Mouse (Mus musculus) CH12.LX (cell line): Measurements from ENCODE around the gene Unc5cl. TPM values are rescaled to one million over a fixed set of nuclear protein-coding genes. Genes with fewer than 3 reads are reported as not detected.

Experiments
- DNase-seq: peaks from one replicate; pipeline ENCODE4 v3.0.0-alpha.2; 2013; ENCODE audit errors: extremely low read depth
- H3K27ac ChIP-seq: 2 replicates; pipeline ENCODE4 v1.5.1; 2012; ENCODE audit warnings: low read depth, mild to moderate bottlenecking, control low read depth, moderate library complexity; ENCODE audit not compliant: insufficient read depth
- H3K27me3 ChIP-seq: replicated peaks from 2 replicates; pipeline ENCODE3; 2012; ENCODE audit warnings: inconsistent platforms
- H3K36me3 ChIP-seq, 2 experiments: replicated peaks in 1 of 2; 2 replicates each; pipeline versions ENCODE3 to v1.6.1; 2012; ENCODE audit warnings: inconsistent platforms in 1 of 2, low read length in 1 of 2, mild to moderate bottlenecking in 1 of 2, mixed read lengths in 1 of 2, moderate library complexity in 1 of 2; ENCODE audit not compliant: control insufficient read depth in 1 of 2, insufficient read depth in 1 of 2
- H3K4me1 ChIP-seq, 2 experiments: 2 replicates each; pipeline ENCODE4 v1.6.1; 2012; ENCODE audit warnings: inconsistent platforms in 1 of 2, moderate library complexity in 1 of 2; ENCODE audit not compliant: insufficient read depth in 2 of 2, control insufficient read depth in 1 of 2
- H3K4me2 ChIP-seq: 2 replicates; pipeline ENCODE4 v1.6.1; 2012; ENCODE audit warnings: low read depth, mild to moderate bottlenecking, control low read depth; ENCODE audit not compliant: poor library complexity, insufficient read depth, severe bottlenecking
- H3K4me3 ChIP-seq, 3 experiments: fragments of 150-350 bp in 1 of 3; sonication (generic) in 1 of 3; replicated peaks in 1 of 3; 2 replicates each; pipeline versions ENCODE3 to v1.5.1; 2011 to 2012; ENCODE audit warnings: low read depth in 2 of 3, low read length in 2 of 3, mild to moderate bottlenecking in 2 of 3, moderate library complexity in 2 of 3, control low read depth in 1 of 3, improper control_type of control experiment in 1 of 3, inconsistent platforms in 1 of 3, mixed read lengths in 1 of 3; ENCODE audit not compliant: poor library complexity in 1 of 3
- H3K79me2 ChIP-seq: replicated peaks from 2 replicates; pipeline ENCODE4 v1.6.1; 2012; ENCODE audit warnings: mild to moderate bottlenecking, moderate library complexity; ENCODE audit not compliant: control insufficient read depth, poor library complexity, insufficient read depth, severe bottlenecking; ENCODE audit errors: extremely low read depth
- H3K9ac ChIP-seq: 2 replicates; pipeline ENCODE4 v1.6.1; 2012; ENCODE audit warnings: low read depth, mild to moderate bottlenecking, control low read depth, moderate library complexity; ENCODE audit not compliant: insufficient read depth
- H3K9me3 ChIP-seq: replicated peaks from 2 replicates; pipeline ENCODE3; 2012; ENCODE audit warnings: low read length, inconsistent platforms, mixed read lengths
- CTCF ChIP-seq, 2 experiments: IDR thresholded peaks in 1 of 2; conservative IDR thresholded peaks in 1 of 2; 2 replicates each; pipeline ENCODE4 v1.5.1; 2011 to 2012; ENCODE audit warnings: low read depth in 2 of 2, low read length in 2 of 2, improper control_type of control experiment in 1 of 2, inconsistent platforms in 1 of 2, mild to moderate bottlenecking in 1 of 2, moderate library complexity in 1 of 2
- E2F4 ChIP-seq: IDR thresholded peaks from 2 replicates; pipeline ENCODE4 v1.6.1; 2011; ENCODE audit warnings: low read depth, low read length, improper control_type of control experiment; ENCODE audit not compliant: insufficient replicate concordance
- ELF1 ChIP-seq: IDR thresholded peaks from 2 replicates; pipeline ENCODE4 v1.6.1; 2014; ENCODE audit warnings: low read depth, mild to moderate bottlenecking, inconsistent platforms, low read length, improper control_type of control experiment
- GABPA ChIP-seq: IDR thresholded peaks from 2 replicates; pipeline ENCODE4 v1.6.1; 2012; ENCODE audit warnings: low read depth, low read length, improper control_type of control experiment, inconsistent platforms; ENCODE audit not compliant: insufficient replicate concordance
- HCFC1 ChIP-seq: IDR thresholded peaks from 2 replicates; pipeline ENCODE4 v1.6.1; 2012; ENCODE audit warnings: low read depth, mild to moderate bottlenecking, inconsistent platforms, low read length, improper control_type of control experiment
- IRF4 ChIP-seq: IDR thresholded peaks from 2 replicates; pipeline ENCODE4 v1.6.1; 2014; ENCODE audit warnings: low read depth, mild to moderate bottlenecking, inconsistent platforms, low read length, improper control_type of control experiment
- MAX ChIP-seq: IDR thresholded peaks from 2 replicates; pipeline ENCODE4 v1.6.1; 2011; ENCODE audit warnings: low read length, improper control_type of control experiment
- MEF2A ChIP-seq: IDR thresholded peaks from 2 replicates; pipeline ENCODE4 v1.6.1; 2014; ENCODE audit warnings: low read depth, mild to moderate bottlenecking, inconsistent platforms, low read length, improper control_type of control experiment, borderline replicate concordance
- MYC ChIP-seq: IDR thresholded peaks from 2 replicates; pipeline ENCODE4 v1.6.1; 2011; ENCODE audit warnings: low read depth, mild to moderate bottlenecking, improper control_type of control experiment, low read length
- NELFE ChIP-seq: IDR thresholded peaks from 2 replicates; pipeline ENCODE4 v1.6.1; 2011; ENCODE audit warnings: low read depth, low read length, improper control_type of control experiment
- NRF1 ChIP-seq: IDR thresholded peaks from 2 replicates; pipeline ENCODE4 v1.6.1; 2014; ENCODE audit warnings: low read depth, mild to moderate bottlenecking, inconsistent platforms, low read length, improper control_type of control experiment, moderate library complexity
- POLR2A ChIP-seq: IDR thresholded peaks from 2 replicates; pipeline ENCODE4 v1.6.1; 2011; ENCODE audit warnings: low read depth, mild to moderate bottlenecking, improper control_type of control experiment, low read length
- RAD21 ChIP-seq: IDR thresholded peaks from 2 replicates; pipeline ENCODE4 v1.6.1; 2011; ENCODE audit warnings: low read depth, mild to moderate bottlenecking, low read length, improper control_type of control experiment, moderate library complexity
- SMC3 ChIP-seq: IDR thresholded peaks from 2 replicates; pipeline ENCODE4 v1.6.1; 2011; ENCODE audit warnings: low read depth, low read length, improper control_type of control experiment
- TCF12 ChIP-seq: IDR thresholded peaks from 2 replicates; pipeline ENCODE4 v1.6.1; 2014; ENCODE audit warnings: low read depth, mild to moderate bottlenecking, inconsistent platforms, low read length, improper control_type of control experiment
- UBTF ChIP-seq: IDR thresholded peaks from 2 replicates; pipeline ENCODE4 v1.6.1; 2012; ENCODE audit warnings: low read depth, mild to moderate bottlenecking, inconsistent platforms, low read length, improper control_type of control experiment, moderate library complexity
- USF2 ChIP-seq: conservative IDR thresholded peaks from 2 replicates; pipeline ENCODE4 v1.6.1; 2011; ENCODE audit warnings: low read depth, low read length, improper control_type of control experiment
- ZC3H11A ChIP-seq: IDR thresholded peaks from 2 replicates; pipeline ENCODE4 v1.6.1; 2012; ENCODE audit warnings: low read depth, mild to moderate bottlenecking, inconsistent platforms, low read length, improper control_type of control experiment
- ZKSCAN1 ChIP-seq: IDR thresholded peaks from 2 replicates; pipeline ENCODE4 v1.6.1; 2012; ENCODE audit warnings: low read depth, inconsistent platforms, low read length, improper control_type of control experiment, borderline replicate concordance
- ZMIZ1 ChIP-seq: IDR thresholded peaks from 2 replicates; pipeline ENCODE4 v1.6.1; 2012; ENCODE audit warnings: low read depth, mild to moderate bottlenecking, inconsistent platforms, low read length, improper control_type of control experiment
- ZNF384 ChIP-seq: IDR thresholded peaks from 2 replicates; pipeline ENCODE4 v1.6.1; 2012; ENCODE audit warnings: low read depth, low read length, improper control_type of control experiment, inconsistent platforms
- dilution Hi-C: fragments of 300-500 bp; cut with MboI; formaldehyde crosslinking; loops from 2 replicates; pipeline ENCODE4 v1.14.3; 2020; ENCODE audit warnings: low sequenced_read_pairs; ENCODE audit not compliant: extremely low pct_unique_long_range_greater_than_20kb, extremely low pct_ligation_motif_present
- in situ Hi-C: fragments of 300-500 bp; cut with MboI; formaldehyde crosslinking; loops from 3 replicates; pipeline ENCODE4 v1.14.3; 2019; ENCODE audit warnings: low sequenced_read_pairs, low pct_ligation_motif_present, low pct_unique_long_range_greater_than_20kb, mixed read lengths
- polyA plus RNA-seq: library from polyadenylated mRNA; unstranded; fragments of >175 nt; gene quantifications from 2 replicates; pipeline ENCODE4 v1.2.1, GENCODE M21; 2012; ENCODE audit warnings: low read depth; ENCODE audit not compliant: insufficient read length
- total RNA-seq, 2 experiments: library from RNA; depleted of rRNA; stranded (reverse); fragments of 300-350 nt in 1 of 2; fragments of >200 nt in 1 of 2; gene quantifications; 2 replicates each; pipeline ENCODE4 v1.2.3; 2012 to 2014

Unc5cl gene
- total and polyA plus RNA-seq, 3 experiments: 0.09 to 0.21 TPM; not detected in 1

DNA sequence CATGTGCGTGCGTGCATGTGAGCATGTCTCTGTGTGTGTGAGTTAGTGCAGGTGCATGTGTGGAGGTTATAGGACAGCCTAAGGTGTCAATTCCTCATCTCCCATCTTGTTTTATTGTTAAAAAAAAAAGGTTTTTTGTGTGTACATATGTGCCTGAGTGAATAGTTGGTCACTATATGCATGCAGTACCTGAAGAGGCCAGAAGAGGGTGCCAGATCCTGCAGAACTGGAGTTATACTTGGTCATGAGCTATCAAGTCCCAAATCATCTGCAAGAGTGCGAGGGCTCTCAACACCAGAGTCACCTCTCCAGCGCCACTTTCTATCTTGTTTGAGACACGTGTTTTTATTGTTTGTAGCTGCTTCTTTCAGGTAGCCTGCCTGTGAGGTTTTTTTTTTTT lies 83.6 kb downstream of the Unc5cl start:
- no peaks in the 10 kb centered on the region for H3K4me1 ChIP-seq
- no peak overlapping the region for H3K27ac ChIP-seq
- in situ Hi-C loops: no loop called here
- H3K36me3 ChIP-seq: no peaks in the 10 kb centered on the region
- H3K79me2 ChIP-seq: no peaks in the 10 kb centered on the region
- H3K9ac ChIP-seq: no peak overlapping the region
- H3K27me3 ChIP-seq: no peaks in the 10 kb centered on the region
- TF ChIP-seq CTCF (conservative IDR thresholded peaks at IDR 0.05 in 1 of 2, IDR thresholded peaks at IDR 0.05 in 1 of 2; ENCODE audit: low read depth in 2 of 2, low read length in 2 of 2) (peak; percentile 40 to 51; a peak in 3 of 4 replicates), IRF4 (no peak), GABPA (no peak), RAD21 (peak; percentile 43)
- TF ChIP-seq, all 38 proteins: peak for 2
- Histone ChIP-seq H3K4me2 (no peak overlapping the region), H3K4me3 (no peak overlapping the region), H3K9me3 (peaks cover 41% of the 10 kb centered on the region)
- peak; percentile 27 for DNase-seq
- dilution Hi-C loops: no loop called here

GRCm38 (mm10) chr17:48539326-48539725 lies 84.6 kb downstream of the Unc5cl start:
- H3K4me2 ChIP-seq: no peak overlapping the region
- peaks cover 41% of the 10 kb centered on the region for H3K9me3 ChIP-seq
- no peaks in the 10 kb centered on the region for H3K36me3 ChIP-seq
- no peak for DNase-seq
- H3K79me2 ChIP-seq: no peaks in the 10 kb centered on the region
- no peaks in the 10 kb centered on the region for H3K4me1 ChIP-seq
- TF ChIP-seq MAX (no peak), UBTF (no peak), POLR2A (no peak), MYC (no peak), SMC3 (no peak), E2F4 (no peak), ZKSCAN1 (no peak), USF2 (no peak), NRF1 (no peak), ZNF384 (no peak), NELFE (no peak), ZC3H11A (no peak), ELF1 (no peak), HCFC1 (no peak), MEF2A (no peak), RAD21 (no peak), CTCF (conservative IDR thresholded peaks at IDR 0.05 in 1 of 2, IDR thresholded peaks at IDR 0.05 in 1 of 2; ENCODE audit: low read depth in 2 of 2, low read length in 2 of 2) (no peak), TCF12 (no peak), ZMIZ1 (no peak)
- TF ChIP-seq, all 38 proteins: peak for 0
- in situ Hi-C loops: no loop called here
- no peak overlapping the region for H3K4me3 ChIP-seq
- no peaks in the 10 kb centered on the region for H3K27me3 ChIP-seq
- dilution Hi-C loops: no loop called here
- no peak overlapping the region for H3K27ac ChIP-seq
- H3K9ac ChIP-seq: no peak overlapping the region
